Mouse (Mus musculus) adrenal gland, postnatal 25 days (tissue): ENCODE measurements around the gene Eme2. TPM values are rescaled to one million over a fixed set of nuclear protein-coding genes. Genes with fewer than 3 reads are reported as not detected.

ENCODE experiments used
- total RNA-seq: library from RNA; stranded (reverse); gene quantifications from 2 replicates; pipeline ENCODE4 v1.2.3, GENCODE M21; 2021

The Eme2 gene
- total RNA-seq, 1 experiment from 2014 or later = 69.2 TPM

Other genes with a start within 250 kb of the Eme2 start
- gene Slc9a3r2, start 244.8 kb downstream of the Eme2 start, total RNA-seq = 53.4 and 63.5 TPM in 2 replicates
- not detected in 2 replicates for gene Npw, start 236.6 kb downstream of the Eme2 start, total RNA-seq
- gene Zfp598, start 225.4 kb downstream of the Eme2 start, total RNA-seq = 53.9 and 54.7 TPM in 2 replicates
- 1.2 and 2.1 TPM in 2 replicates for gene Syngr3, start 205.1 kb downstream of the Eme2 start, total RNA-seq
- 30.5 and 33.5 TPM in 2 replicates for gene Gfer, start 198.9 kb downstream of the Eme2 start, total RNA-seq
- 4.5 and 6.5 TPM in 2 replicates for gene Noxo1, start 198.9 kb downstream of the Eme2 start, total RNA-seq
- gene Tbl3, start 187.4 kb downstream of the Eme2 start, total RNA-seq = 33.3 and 39.6 TPM in 2 replicates
- 0.27 and 0.81 TPM in 2 replicates for gene Rnf151, start 177.0 kb downstream of the Eme2 start, total RNA-seq
- 579 and 669 TPM in 2 replicates for gene Rps2, start 177.0 kb downstream of the Eme2 start, total RNA-seq
- 230 and 272 TPM in 2 replicates for gene Ndufb10, start 170.6 kb downstream of the Eme2 start, total RNA-seq
- 0.24 TPM in 1 of 2 replicates, not detected in the other for gene Rpl3l, start 167.3 kb downstream of the Eme2 start, total RNA-seq
- 87.5 and 89.3 TPM in 2 replicates for gene Msrb1, start 158.4 kb downstream of the Eme2 start, total RNA-seq
- gene Hs3st6, start 142.1 kb downstream of the Eme2 start, total RNA-seq = 2.8 and 3.0 TPM in 2 replicates
- gene Meiob, start 90.8 kb downstream of the Eme2 start, total RNA-seq = 0.76 and 1.7 TPM in 2 replicates
- 88.2 and 124 TPM in 2 replicates for gene Hagh, start 54.9 kb downstream of the Eme2 start, total RNA-seq
- 34.6 and 35.5 TPM in 2 replicates for gene Fahd1, start 44.7 kb downstream of the Eme2 start, total RNA-seq
- 1.5 and 3.0 TPM in 2 replicates for gene Igfals, start 29.1 kb downstream of the Eme2 start, total RNA-seq
- 55.1 and 55.9 TPM in 2 replicates for gene Nubp2, start 8.7 kb downstream of the Eme2 start, total RNA-seq
- 29.2 and 30.9 TPM in 2 replicates for gene Spsb3, start 8.4 kb downstream of the Eme2 start, total RNA-seq
- gene Mrps34, start within 50 bp of the Eme2 start, total RNA-seq = 147 and 189 TPM in 2 replicates
- gene Nme3, start 1.4 kb upstream of the Eme2 start, total RNA-seq = 85.2 and 112 TPM in 2 replicates
- gene Mapk8ip3, start 41.9 kb upstream of the Eme2 start, total RNA-seq = 157 and 177 TPM in 2 replicates
- 27.0 and 33.1 TPM in 2 replicates for gene Jpt2, start 65.6 kb upstream of the Eme2 start, total RNA-seq
- 25.9 and 26.7 TPM in 2 replicates for gene Cramp1l, start 120.7 kb upstream of the Eme2 start, total RNA-seq
- gene Ift140, start 121.0 kb upstream of the Eme2 start, total RNA-seq = 36.3 and 45.4 TPM in 2 replicates
- 27.7 and 31.5 TPM in 2 replicates for gene Tmem204, start 188.5 kb upstream of the Eme2 start, total RNA-seq
- gene Telo2, start 220.9 kb upstream of the Eme2 start, total RNA-seq = 26.3 and 27.2 TPM in 2 replicates
- gene Ptx4, start 225.7 kb upstream of the Eme2 start, total RNA-seq = not detected in 2 replicates
- gene Clcn7, start 238.3 kb upstream of the Eme2 start, total RNA-seq = 28.9 and 42.3 TPM in 2 replicates